Mouse (Mus musculus): ENCODE results near the gene Haus6.

Haus6 gene

GRCm38 (mm10) chr4:86561061-86561460, 50.8 kb downstream of the Haus6 start:
- peak; percentile 44 for DNase-seq

GRCm38 (mm10) chr4:86559006-86559405, 52.8 kb downstream of the Haus6 start:
- DNase-seq, result no peak

DNA sequence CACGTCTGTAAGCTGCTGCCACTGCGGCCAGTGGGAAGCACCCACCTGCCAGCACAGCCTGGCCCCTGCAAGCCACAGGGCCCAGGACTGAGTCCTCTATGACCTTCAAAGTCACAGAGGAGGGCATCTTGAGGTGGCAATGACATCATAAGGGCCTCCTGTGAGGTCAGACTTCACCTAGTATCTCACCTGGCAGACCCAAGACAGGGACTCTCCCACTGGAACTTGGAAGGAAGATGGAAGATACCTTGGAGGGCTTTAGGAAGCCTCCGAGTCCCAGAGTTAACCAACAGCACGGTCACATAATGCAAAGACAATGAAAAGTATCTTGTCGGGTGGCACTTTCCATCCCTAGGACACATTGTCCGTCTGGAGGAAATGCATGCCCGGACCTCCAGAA, 53.6 kb downstream of the Haus6 start, which contains the start of gene Saxo1:
Gene Saxo1, minus strand, starts transcription at position 101 of the 400 bp plus-strand sequence.
- no peak for DNase-seq

GRCm38 (mm10) chr4:86557371-86557770, 54.5 kb downstream of the Haus6 start:
- no peak for DNase-seq

- DNase-seq, result peak; percentile 64
Observed at GRCm38 (mm10) chr4:86555035-86555707, 56.7 kb downstream of the Haus6 start.

DNA sequence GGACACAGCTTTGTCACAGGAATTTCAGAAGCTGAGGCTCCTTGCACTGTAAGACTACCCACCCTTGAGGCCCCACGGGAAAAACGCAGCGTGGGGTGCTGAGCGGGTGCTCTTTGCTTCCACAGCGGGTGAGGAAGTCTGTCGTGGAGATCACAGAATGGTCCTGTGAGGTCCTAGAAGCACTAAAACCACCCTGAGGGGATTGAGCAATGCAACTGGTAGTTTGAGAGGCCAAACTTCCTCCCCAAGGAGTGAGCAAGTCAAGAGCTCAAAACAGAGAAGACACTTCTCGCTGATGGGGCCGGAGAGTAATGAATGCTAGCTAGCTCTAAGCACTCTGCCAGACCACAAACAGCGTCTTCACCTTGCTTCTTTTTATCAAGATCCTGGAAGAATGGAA, 63.5 kb downstream of the Haus6 start:
- DNase-seq, result no peak

DNA sequence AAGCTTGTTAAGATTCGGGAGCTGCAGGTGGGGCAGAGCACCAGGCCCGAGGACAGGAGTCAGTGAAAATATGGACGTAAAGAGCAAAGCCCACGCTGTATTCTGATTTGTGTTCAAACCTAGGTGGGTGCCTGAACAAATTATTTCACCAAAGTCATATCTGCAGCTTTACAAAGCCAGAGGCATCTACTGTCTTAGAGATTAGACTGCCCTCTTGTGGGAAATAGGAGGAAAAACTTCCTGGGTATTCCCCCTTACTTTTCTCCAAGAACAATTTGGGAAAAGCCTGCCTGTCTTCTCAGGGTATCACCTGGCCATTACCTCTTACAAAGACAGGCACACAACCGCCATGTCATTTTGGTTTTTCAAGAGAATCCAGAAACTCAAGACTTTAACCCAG, 66.2 kb downstream of the Haus6 start:
- DNase-seq, result peak; percentile 56

- DNase-seq, result peak; percentile 25
Observed at GRCm38 (mm10) chr4:86543999-86544398, 67.9 kb downstream of the Haus6 start.

DNA sequence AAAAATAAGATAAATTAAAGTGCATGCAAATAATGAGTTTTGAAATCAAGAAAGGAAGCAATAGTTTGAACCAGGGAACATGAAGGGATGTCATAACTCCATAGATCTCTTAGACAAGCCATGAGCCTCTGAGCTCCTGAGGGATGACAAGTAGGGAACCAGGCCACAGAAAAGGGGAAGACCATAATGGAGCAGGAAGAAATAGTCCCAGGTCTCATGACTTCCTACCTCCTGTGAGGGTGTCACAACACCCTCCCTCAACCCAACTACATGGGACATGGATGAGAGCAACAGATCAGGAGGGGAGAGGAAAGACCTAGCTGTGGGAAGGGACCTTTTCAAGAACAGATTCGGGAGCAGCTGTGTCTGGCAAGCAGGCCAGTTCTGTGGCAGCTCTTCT, 70.3 kb downstream of the Haus6 start:
- no peak for DNase-seq

DNA sequence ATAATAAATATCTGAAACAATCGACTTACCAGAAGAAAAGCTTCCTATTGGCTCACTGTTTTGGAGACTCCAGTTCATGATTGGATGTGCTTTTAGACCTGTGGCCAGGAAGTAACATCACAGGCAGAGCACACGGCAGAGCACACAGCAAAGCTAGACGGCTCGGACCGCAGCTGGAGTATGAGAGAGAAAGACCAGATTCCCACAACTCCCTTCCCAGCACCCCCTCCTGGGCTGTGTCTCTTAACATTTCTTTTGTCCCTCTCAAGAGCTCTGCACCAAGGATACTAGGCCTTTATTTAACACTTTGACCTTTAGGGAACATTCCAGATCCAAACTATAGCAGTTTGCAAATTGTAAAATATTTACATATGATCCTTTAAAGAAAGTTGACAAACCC, 72.9 kb downstream of the Haus6 start:
- no peak for DNase-seq

DNA sequence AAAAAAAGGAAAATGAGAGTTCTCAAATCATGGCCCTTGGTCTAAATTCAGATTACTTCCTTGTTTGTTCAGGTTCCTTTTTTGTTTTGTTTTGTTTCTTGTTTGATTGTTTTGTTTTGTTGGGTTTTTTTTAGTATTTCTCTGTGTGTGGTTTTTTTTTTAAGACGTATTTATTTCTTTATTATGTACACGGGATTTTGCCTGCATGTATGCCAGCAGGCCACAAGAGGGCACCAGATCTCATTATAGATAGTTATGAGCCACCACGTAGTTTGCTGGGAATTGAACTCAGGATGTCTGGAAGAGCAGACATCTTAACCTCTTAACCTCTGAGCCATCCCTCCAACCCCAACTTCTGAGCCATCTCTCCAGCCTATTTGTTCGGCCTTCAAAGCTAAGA, 73.9 kb downstream of the Haus6 start:
- DNase-seq, result peak; percentile 56

- no peak for DNase-seq
Observed at GRCm38 (mm10) chr4:86534091-86534481, 77.8 kb downstream of the Haus6 start.

DNA sequence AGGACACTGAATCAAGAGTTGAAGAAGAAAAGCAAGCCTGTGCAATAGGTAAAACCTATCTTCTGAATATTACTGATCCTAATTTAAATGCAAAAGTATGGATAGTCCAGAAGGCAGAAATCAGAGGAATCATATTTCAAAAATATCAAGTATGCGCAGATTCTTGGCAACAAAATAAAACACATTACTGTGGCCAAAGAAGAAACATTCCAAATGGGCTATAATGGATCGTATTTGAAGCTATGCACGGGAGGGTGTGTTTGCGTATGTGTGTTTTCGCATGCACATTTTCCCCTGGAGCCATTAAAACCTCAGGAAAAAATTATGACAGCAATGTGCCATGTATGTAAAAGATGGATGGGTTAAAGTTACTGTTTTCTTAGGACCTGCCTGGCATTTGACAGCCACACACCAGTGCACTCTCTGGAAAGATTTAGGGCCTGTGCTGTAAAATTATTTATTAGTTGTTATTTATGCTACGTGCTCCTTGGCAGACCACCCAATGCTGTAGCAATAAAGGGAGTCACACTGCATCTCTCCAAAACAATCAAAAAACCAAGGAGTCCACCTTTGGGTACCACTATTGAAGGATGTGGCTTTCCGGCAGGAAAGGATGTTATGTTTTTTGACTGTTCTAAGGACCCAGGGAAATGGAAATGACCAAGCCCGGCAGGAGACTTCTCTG, 78.3 kb downstream of the Haus6 start:
- DNase-seq, result no peak

DNA sequence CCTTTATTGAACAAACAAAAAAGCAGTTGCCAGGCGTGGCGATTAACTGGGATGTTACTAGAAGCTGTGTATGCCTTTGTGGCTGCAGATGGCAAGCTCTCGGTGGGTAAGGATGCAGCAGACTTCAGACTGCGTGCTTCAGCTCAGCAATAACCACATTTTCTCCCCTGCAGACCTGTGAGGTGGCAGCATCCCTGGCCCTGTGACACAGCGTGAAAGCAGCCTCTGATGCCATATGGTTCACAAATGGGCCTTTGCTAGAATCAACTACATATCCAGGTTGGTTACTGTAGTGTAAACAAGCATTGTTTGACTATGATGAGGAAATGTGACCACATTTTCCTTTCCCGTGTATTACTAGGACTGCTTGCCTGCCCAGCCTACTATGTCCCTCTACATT, 82.7 kb downstream of the Haus6 start:
- DNase-seq, result no peak
